Mouse (Mus musculus) CD4-positive helper T cell, adult 2 months (primary cell): ENCODE measurements at regions not wholly inside any gene's neighbourhood (a gene's known extent, or its start where the extent isn't known, plus 50 kb on each side); places are given as distances from the start of the nearest gene placed in this dataset.

Source experiments
- DNase-seq: peaks from one replicate; pipeline ENCODE4 v3.0.0-alpha.2; 2012; ENCODE audit warnings: low read depth, missing footprints, low spot score

DNA sequence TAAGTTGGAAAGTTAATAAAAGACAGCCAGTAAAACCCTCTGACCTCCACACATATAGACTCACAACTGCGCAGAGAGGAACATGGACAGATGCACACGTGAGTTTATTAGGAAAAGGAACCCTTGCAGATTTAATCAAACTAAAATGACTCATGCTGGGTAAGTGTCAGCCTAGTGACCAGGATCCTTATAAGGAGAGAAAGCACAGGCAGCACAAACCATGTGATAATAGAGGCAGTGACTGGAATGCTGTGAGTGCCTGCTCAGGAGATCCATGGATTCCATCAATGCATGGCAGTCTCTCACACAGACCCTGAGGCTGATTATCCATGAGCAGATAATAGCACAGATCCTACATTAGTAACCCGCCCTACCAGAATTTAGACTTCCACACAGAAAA is 162.2 kb upstream of the Mbnl1 start:
- no peak for DNase-seq

DNA sequence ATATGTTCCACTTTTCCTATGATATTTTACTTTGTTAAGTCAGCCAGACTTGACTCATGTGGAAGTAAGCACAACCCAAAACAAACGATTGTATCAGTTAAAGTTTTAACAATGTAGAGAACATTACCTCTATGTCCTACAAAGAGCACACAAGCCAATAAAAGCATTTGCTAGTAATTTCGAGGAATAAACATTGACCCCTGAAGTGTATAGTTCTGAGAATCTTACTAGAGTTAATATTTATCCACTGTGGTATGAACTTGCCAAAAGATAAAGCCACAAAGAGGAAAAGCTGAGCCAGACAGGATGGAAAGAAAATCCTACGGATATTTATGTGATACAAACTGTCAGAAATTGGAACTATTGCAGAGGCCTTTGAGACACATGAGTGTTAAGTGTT is 161.5 kb upstream of the Mbnl1 start:
- DNase-seq = no peak

DNA sequence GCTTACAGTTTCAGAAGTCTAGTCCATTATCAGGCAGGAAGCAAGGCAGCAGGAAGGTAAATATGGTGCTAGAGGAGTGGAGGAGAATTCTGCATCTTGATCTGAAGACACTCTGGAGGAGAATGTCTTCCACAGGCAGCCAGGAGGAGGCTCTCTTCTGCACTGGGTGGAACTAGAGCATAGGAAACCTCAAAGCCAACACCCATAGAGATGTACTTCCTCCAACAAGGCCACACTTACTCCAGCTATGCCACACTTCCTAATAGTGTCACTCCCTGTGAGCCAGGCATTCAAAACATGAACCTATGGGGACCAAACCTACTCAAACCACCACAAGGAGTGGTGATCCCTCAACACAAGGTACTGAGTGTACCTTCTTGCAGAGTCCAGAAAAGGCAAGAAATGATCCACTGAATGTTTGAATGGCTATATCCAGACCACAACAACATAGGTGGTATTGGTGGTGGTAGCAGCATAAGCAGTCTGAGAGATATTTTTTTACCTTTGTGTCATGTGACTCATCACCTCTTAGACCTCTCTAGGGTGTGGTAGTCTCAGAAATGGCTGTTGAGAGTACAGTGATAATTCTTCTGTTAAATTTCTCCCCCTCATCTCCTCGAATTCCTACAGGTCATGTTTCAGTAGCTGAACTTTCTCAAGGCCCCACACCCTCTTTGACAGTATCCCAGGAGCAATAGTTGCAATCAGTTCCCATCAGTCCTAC is 152.3 kb upstream of the Mbnl1 start:
- peak; percentile 73 for DNase-seq

DNA sequence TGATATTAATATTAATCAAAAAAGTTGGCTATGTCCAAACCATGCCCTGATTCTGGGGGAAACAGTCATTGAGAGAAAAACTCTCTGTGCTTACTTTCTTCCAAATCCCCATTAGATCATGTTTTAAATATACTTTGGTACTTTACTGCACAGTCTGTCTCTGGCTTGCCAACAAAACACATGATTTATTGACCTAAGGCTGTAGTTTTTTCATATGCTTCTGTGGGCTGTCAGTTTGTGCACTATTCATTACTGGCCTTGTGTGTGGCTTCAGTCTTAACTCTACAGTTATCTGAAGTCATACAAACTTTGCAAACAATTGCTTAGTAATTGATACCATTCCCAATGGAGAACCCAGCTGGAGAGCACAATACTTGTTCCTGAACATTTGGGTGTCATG is 149.1 kb upstream of the Mbnl1 start:
- DNase-seq = no peak

DNA sequence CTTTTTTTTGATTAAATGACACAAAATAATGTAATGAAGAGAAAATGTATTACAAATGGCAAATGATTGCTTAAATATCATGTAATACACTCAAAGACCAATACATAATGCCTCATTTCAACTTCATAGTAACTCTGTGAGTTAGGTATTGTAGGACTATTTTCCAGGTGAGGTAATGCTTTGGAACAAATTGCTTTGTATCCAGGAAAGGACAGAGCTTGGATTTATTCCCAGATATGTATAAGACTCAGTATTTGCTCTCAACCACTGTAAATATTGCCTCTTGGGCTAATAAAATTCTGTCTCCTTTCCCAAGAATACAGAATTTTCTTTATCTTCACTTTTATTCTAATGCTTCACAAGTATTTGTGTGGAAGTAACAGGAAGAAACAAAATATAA is 148.2 kb upstream of the Mbnl1 start:
- no peak for DNase-seq

DNA sequence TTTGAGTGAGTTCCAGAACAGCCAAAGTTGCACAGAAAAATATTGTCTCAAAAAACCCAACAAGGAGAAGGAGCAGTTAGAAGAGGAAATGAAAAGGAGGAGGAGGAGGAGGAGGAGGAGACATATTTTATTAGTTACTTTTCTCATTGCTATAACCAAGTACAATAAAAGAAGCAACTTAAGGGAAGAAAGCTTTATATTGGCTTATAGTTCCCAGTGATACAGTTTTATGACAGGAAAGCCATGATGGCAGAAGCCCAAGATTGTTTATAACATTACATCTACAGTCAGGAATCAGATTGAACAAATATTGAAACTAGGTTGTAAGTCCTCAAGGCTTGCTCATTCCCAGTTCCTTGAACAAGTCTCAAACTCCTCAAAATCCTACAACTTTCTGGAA is 147.7 kb upstream of the Mbnl1 start:
- DNase-seq = no peak

DNA sequence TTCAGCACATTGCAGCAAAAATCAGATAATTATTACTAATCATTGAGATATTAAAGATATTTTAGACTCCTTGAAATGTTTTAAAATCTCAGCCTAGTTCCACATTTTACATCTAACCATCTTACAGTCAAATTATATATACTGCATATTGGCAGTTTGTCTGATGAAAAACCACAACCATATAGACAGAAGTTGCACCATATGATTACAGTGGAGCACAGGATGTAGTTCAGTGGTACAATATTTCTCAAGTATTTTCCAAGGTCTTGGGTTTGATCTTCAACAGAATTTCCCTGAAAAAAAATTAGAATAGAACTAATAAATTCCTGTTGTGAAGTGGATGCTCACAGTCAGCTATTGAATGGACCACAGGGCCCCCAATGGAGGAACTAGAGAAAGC is 140.2 kb upstream of the Mbnl1 start:
- DNase-seq = no peak

DNA sequence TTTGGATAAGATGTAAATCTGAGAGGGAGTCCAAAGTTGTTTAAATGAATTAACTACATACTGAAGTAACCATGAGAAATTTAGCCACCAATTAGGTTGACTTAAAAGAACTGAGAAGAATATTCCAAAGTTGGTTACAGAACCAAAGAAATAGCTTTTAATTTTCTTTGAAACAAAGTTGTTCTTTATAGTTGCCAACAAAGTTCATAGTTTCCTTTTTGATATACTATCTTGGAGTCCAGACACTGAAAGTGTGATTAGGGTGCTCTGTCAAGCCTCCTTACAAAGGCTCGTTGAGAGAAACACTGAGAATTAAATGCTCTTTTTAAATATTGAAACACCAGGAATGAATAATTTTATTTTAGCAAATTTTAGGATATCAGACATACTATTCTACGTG is 139.0 kb upstream of the Mbnl1 start:
- no peak for DNase-seq

DNA sequence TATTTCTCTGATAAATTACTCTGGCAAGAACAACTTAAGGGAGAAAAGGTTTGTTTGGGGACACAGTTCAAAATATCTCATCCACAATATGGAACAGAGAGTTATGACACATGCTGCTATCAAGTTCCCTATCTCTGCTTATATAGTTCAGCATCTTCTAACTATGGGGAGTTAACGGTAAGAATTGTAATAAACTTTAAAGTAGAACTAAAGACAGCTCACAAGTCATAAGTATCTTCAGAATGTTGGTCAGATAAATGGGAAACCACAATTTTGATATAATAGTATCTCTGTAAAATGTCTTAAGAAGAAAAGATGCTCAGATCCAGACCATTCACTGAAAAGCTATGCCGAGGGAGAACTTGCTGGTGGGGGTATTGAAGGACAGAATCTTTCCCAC is 138.5 kb upstream of the Mbnl1 start:
- no peak for DNase-seq

DNA sequence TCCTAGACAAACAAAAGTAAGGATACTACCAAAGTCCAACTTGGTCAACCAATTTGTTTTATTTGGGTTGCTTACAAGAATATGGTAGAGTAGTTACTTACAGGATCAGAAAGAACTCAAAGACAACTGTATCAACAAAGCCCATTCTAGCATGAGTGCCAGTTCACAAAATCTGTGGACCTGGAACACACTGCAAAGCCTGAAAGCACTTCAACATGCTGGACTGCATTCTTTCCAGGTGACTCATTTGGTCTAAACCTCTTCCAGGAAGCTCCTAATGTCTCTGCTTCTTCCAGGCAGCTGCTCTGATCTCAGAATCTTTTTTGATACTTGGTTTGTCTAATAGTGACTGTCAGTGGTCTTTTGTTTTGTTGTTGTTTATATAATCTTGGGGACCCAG is 126.2 kb upstream of the Mbnl1 start:
- DNase-seq = no peak

DNA sequence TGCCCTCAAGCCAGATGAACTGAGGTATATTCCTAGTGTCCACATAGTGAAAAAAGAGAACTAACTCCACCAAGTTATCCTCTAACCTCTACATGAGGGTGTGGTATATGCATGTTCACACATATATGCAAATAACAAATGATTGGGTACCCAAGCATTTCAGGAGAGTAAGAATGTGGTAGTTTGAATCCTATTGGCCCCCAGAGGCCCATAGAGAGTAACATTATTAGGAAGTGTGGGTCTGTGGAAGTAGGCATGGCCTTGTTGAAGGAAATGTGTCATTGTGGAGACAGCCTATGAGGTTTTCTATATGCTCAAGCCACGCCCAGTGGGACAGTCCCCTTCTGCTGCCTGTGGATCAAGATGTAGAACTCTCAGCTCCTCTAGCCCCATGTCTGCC is 125.6 kb upstream of the Mbnl1 start:
- no peak for DNase-seq

DNA sequence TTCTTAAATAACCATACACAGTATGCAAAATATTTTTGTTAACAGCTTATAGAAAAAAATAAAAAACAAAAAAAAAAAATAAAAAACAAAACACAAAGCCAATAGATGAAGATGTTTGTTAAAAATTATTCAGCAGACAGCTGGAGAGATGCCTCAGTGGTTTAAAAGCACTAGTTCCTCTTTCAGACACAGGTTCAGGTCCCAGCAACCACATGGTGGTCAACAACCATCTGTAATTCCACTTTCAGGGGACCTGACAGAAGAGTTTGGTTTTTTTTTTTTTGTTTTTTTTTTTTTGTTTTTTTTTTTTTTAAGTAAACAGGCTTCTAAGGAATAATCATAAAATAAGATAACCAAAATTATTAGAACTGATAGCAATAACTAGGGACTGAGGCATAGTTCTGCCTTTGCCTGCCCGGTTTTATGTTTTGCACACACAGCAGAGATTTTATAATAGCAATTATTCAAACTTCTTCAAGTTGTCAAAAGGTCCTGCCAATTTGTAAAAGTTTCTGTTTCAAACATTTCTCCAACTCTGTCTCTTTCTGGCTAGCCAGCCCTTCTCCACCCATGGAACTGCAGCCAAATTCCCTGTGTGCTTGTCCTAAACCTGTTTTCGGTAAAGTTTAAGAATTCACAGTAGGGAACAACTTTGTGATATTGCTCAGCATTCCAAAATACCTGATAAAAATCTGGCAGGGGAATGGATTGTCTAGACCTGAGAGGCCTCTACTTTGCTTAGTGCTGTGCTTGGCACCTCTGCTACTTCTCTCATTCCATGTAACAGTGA is 101.3 kb upstream of the Mbnl1 start:
- DNase-seq = no peak

DNA sequence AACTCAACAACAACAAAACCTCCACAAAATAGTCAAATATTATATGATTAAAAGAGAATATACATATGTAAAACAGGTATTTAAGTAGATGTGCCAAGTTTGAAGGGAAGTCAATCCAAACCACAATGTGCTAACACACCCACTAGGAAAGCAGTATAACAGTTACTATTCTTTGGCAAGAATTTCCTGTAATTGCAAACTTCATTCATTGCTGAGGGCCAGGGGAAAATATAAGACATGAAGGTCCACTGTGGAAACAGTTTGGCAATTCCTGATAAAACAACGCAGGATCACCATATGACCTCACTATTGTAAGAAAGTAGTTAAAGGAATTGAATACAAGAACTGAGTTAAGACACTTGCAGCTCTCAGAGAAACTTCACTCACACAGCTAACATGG is 99.0 kb upstream of the Mbnl1 start:
- DNase-seq = no peak

DNA sequence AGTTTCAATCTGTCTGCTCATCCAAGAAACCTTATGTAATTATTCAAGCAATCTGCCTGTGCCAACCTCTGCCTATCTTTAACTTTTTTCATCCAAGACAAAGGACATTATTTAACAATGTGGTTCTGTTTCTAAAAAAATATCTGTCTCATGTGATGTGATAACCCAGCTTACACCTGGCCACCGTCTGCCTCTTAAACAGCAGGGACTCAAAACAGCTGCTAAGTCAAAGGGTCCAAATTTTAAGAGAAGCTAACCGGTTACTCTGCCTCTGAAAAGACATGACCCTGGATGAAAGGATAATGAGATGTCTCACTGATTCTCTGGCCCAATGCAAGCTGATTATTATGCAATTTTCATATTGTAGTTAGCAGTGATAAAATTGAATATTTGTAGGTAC is 84.0 kb upstream of the Mbnl1 start:
- DNase-seq = no peak

DNA sequence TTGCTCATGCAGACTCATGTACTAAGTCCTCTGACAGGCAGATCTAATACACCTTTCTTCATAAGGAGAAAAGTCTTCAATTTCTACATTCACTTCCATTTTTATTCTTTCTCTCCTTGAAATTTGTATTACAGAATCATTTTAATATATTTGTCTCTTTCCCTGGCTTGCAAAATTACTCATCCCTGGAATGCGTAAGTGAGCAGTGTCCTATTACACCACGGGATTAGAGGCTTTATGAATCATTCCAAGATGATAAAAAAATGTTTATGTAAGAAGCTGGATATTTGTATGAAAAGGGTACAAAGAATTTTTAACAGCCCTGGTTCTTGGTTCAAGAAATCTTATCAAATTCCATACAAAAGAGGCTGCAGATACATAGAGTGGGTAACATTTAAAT is 83.6 kb upstream of the Mbnl1 start:
- no peak for DNase-seq

DNA sequence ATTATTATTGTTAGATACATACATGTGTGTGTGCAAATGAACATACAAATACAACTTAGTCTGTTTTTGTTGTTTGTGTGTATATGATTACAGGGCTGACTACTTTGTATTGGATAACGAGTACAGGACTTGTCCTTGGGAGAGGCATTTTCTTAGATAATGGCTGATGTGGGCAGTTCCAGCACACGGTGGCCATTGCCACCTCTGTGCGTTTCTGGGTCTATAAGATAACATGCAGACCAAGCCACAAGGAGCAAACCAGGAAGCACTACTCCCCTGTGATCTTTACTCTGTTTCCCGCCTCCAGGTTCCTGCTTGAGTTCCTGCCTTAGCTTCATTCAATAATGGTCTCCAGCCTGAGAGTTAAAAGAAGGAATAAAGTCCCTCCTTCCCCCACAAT is 77.3 kb upstream of the Mbnl1 start:
- no peak for DNase-seq

DNA sequence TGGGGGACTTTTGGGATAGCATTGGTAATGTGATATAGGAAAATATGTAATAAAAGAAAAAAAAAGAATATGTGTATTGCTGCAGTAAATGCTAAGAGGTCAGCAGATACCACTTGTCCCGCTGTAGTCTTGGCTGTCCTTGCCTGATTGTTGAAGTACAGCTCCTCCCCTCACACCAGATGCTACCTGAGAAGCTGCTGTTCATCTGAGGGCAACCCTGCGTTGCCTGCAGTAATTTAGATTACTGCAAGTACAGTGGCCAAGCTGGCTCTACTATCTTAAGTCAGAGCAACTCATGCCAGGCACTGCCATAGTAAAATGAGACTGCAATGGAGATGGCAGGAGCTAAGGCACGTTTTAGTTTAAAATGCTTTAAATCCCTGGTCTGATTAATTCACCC is 75.7 kb upstream of the Mbnl1 start:
- no peak for DNase-seq

DNA sequence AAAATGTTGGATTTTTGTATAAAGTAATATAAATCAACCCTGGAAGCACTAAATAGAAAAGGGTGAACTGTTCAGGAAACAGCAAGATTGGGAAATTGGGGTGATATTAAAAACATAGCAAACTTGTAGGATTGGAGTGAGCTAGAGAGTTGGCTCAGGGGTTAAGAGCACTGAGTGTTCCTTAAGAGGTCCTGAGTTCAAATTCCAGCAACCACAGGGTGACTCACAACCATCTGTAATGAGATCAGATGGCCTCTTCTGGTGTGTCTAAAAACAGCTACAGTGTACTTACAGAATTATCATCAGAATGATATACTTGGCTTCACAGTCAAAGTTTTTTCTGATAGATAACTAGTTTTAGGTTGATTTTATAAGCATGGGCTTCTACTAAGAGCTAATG is 73.8 kb upstream of the Mbnl1 start:
- no peak for DNase-seq

DNA sequence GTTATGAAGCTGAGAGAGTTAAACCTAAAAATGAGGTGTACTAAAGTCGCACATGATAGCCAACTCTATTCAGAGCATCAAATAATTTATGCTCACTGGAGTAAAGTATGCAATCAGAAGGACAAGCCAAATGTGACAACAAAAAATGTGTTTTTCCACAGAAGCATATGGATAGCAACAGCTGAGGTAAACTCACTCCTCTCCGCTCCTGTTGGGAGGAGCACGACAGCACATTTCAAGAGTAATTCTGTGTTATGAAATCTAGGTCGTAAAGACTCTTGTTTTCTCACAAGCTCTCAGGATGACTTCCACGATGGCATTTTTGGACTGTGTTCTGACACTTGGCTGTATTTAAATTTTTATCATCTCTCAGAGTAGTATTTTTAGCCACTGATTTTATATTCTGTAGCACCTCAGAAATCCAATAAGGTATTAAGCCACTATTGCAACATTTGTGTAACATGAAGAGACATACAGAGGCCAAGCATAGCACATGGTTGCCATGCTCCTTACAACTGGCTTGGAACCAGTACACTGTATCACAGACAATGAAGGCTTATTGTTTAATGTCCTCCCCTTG is 70.3 kb upstream of the Mbnl1 start:
- no peak for DNase-seq

DNA sequence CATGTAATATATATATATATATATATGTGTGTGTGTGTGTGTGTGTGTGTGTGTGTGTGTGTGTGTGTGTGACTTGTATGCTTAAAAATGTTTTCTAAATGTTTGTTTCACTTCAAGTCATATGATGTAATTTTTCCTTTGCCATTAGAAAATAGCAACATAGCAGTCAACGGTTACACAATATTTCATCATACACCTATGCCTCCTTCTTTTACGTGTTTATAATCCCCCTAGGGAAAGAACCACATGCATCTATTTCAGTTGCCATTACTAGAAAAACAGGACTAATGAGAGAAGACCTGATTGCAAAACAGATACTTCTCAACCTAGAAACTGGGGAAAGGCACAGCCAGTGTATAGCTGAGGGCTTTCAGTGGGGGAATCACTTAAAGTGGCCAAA is 65.2 kb upstream of the Mbnl1 start:
- no peak for DNase-seq

DNA sequence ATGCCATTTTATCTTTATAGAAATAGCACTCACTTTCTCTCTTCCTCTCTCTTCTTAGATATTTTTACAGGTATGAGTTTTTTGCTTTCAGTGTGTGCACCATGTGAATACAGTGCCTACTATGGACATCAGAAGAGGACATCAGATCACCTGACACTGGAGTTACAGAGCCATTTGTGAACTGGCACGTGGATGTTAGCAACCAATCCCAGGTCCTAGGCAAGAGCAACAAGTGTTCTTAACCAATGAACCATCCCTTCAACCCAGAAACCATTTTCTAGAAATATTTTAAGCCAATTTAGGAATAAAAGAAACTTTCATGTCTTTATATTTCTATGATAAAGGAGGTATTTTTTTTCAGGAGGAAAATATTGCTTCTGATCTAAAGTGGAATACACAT is 64.7 kb upstream of the Mbnl1 start:
- DNase-seq = peak; percentile 41

DNA sequence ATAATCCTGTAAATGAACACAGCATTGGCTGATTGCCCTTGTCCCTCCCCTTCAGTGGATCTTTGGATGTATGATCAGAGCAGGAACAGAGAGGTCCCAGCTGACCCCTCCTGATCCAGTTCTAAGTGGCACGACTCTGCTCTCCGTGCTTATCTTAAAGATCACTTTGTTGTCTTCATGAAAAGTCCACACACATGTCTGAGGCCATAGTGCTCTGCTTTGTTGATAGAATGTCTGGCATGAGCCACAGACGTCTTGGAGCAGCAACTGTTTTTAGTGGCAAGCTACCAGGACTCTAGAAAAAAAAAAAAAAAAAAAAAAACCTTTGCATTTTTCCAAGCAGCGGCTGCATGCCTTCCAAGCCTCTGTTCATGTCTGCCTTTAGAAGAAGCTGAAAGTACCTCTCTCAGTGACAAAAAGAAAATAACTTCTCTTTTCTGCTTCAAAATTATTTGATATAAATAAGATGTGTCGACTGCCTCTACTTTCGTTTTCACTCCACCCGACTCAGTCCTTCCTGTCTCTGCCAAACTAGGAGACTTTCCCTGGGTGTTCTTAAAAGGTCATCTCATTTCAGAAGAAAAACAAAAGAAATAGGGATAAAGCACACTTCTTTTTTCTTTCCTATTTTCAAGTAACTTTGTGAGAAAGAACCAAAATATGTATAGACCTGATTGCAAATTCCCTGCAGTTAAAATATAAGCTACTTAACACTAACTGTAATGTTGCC is 63.9 kb upstream of the Mbnl1 start:
- peak; percentile 67 for DNase-seq

DNA sequence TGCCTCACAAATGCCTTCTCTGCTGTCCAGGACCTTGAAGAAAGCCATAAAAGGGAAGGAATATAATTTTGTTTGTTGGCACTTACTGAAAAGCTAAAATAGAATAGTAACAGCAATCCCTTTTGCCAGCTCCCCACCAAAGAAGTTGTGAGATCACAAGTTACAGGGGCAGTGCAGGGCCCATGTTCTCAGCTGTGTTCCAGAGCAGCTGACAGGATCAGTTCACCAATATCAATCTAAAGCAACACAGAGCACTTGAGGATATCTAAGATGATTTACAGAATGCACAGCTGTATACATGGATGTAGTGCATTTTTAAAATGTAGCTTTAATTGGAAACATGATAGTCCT is 63.4 kb upstream of the Mbnl1 start:
- DNase-seq = no peak
